Mouse (Mus musculus): Measurements from ENCODE around the gene Gdf11.
A peak's percentile ranks its signal among the peaks of the same experiment; 100 is the strongest.

Gene Gdf11

GRCm38 (mm10) chr10:128919203-128919631 lies 27.7 kb upstream of the Gdf11 start:
- no peak for DNase-seq (ENCODE audit: low spot score)

- no peak for DNase-seq (ENCODE audit: low spot score)
These were observed 26.7 kb upstream of the Gdf11 start for GRCm38 (mm10) chr10:128918246-128918645.

DNA sequence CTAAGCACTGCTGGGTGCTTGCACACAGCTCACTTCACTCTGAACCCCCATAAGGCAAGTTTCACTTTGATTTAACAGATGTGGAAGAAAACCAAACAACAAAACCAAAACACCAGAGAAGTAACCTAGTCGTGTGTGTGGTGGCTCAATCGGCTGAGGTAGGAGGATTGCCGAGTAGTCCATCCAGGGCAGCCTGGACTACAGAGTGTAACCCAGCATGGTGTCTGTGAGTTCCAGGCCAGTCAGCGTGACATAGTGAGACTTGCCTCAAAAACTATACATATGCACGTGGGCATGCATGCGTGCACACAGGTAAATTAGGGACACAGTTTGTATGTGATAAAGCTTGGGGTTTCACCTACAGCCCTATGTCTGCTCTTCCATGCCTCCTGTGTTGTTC lies 25.9 kb upstream of the Gdf11 start:
- no peak for DNase-seq (ENCODE audit: low spot score)

- no peak for DNase-seq (ENCODE audit: low spot score)
These were observed 25.1 kb upstream of the Gdf11 start for GRCm38 (mm10) chr10:128916665-128917064.

DNA sequence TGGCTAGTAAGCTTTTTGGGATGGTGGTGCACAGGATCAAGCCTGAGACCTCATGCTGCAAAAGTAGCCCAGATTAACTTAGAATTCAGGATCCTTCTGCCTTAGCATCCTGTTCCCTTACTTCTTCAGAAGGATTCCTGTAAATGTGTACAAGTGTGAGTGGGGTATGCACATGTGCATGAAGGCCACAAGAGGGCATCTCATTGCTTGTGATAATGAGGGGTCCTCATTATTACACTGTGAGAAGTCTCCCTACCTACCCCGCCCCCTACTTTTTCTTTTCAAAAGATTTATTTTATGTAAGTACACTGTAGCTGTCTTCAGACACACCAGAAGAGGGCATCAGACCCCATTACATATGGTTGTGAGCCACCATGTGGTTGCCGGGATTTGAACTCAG lies 24.0 kb upstream of the Gdf11 start:
- DNase-seq (ENCODE audit: low spot score): no peak

- no peak for DNase-seq (ENCODE audit: low spot score)
These were observed 22.2 kb upstream of the Gdf11 start for GRCm38 (mm10) chr10:128913696-128914095.

- DNase-seq (ENCODE audit: low spot score): peak; percentile 65
These were observed 21.7 kb upstream of the Gdf11 start for GRCm38 (mm10) chr10:128913219-128913618.

- DNase-seq (ENCODE audit: low spot score): no peak
These were observed 21.3 kb upstream of the Gdf11 start for GRCm38 (mm10) chr10:128912791-128913190.

DNA sequence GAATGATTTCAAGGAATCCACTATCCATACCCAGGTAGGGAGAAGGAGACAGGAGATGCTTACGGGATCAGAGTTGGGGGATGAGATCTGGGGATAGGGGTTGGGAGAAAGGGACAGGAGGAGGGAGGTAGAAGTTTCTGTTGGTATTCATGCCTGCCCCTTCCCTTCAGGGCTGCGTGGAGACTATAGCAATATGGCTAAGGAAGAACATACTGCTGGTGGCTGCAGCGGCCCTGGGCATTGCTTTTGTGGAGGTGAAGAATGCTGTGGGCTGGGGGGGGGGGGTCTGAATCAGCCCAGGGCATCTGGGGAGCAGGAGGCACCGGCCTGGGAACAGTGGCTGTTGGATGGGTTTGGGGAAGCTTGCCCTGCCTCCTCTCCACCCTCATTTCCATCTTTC lies 20.8 kb upstream of the Gdf11 start:
- DNase-seq (ENCODE audit: low spot score): no peak

- no peak for DNase-seq (ENCODE audit: low spot score)
These were observed 19.9 kb upstream of the Gdf11 start for GRCm38 (mm10) chr10:128911430-128911829.

GRCm38 (mm10) chr10:128910066-128910841 lies 18.7 kb upstream of the Gdf11 start:
- peak; percentile 55 for DNase-seq (ENCODE audit: low spot score)

DNA sequence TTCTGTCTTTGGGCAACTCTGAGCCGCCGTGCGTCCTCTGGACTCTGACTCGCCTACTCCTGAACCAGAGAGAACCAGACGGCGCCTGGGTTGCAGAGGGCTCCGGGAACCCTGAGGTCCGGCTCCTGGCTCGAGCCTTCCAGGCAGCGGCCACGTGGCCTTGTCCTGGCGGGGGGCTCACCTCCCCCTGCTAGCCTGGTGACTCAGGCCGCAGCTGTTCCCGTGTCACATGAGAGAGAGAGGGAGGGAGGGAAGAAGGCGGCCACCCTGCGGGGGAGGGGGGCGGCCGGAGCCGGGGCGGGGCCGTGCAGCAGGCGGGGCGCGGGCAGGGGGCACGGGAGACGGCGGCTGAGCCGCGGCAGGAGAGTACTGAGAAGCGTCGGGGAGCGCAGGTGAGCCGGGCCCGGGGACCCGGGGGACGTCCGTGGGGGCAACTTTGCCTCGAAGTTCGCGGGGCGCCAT lies 18.1 kb upstream of the Gdf11 start:
- DNase-seq (ENCODE audit: low spot score): peak; percentile 89

DNA sequence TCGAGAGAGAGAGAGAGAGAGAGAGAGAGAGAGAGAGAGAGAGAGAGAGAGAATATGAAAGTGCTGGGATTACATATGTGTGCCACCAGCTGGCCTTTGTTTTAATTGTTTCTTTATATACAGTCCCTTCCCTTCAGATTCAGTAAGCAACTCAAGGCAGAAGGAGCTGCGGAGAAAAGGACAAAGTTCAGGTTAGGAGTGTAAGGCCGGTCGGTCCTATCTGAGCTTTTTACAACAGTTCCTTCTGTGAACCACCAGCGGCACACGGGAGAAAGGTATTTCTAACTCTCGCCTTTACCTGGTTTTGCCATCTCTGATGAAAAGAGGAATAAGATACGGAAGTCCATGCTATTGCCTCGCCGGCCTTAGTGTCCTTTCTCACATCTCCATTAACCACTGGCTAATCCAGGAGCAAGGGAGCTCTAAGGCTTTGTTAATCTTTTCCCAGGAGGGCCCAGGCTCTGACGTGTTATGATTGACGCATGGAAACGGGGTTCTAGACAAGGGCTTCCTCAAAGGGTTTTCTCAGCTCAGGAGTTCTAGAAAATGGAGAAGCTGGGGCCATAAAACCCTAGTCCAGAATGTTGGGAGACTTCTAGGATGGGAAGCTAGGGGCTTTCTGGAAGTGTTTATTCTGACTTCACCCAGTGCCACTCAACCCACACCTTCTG lies 17.4 kb upstream of the Gdf11 start:
- no peak for DNase-seq (ENCODE audit: low spot score)

- DNase-seq (ENCODE audit: low spot score): no peak
These were observed 13.3 kb upstream of the Gdf11 start for GRCm38 (mm10) chr10:128904812-128905211.

DNA sequence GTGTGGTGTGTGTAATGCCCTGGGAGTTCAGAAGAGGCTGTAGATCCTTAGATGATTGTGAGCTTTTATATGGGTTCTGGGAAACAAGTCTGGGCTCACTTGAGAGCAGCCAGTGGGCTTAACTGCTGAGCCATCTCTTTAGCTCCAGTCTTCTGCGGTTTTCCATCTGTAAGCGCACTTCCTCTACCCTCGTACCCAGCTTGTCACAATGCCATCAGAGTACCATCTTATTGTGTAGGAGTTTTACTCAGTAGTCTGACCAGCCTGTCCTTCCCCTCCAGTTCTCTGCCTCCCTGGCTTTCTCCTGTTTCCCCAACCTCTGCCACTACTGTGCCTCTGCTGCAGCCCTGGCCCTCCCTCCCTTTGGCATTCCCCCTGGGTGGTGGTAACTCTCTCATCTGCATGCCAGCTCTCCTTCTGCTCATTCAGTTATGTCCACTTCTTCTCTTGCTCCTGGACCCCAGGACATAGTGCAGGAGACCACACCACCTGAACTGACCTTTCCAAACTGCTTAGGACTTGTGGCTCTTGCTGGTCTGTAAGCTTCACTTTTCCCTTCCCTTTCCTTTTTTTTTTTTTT lies 11.0 kb upstream of the Gdf11 start:
- no peak for DNase-seq (ENCODE audit: low spot score)

DNA sequence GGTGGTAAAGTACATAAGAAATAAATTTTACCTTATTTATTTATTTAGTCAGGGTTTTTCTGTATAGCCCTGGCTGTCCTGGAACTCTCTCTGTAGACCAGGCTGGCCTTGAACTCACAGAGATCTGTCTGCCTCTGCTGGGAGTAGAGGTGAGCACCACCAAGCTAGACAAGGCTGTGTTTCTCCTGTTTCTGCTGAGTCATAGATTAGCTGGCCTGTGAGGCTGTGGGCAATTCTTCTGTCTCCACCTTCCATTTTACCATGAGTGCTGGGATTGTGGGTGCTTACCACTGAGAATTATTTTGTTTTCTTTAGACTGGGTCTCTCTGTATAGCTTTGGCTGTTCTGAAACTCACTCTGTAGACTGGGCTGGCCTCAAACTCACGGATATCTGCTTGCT lies 9.9 kb upstream of the Gdf11 start:
- DNase-seq (ENCODE audit: low spot score): no peak

- DNase-seq (ENCODE audit: low spot score): no peak
These were observed 9.2 kb upstream of the Gdf11 start, which contains the start of gene Cd63 for GRCm38 (mm10) chr10:128900698-128901097. Gene Cd63 (plus strand): TSS chr10:128900989.

DNA sequence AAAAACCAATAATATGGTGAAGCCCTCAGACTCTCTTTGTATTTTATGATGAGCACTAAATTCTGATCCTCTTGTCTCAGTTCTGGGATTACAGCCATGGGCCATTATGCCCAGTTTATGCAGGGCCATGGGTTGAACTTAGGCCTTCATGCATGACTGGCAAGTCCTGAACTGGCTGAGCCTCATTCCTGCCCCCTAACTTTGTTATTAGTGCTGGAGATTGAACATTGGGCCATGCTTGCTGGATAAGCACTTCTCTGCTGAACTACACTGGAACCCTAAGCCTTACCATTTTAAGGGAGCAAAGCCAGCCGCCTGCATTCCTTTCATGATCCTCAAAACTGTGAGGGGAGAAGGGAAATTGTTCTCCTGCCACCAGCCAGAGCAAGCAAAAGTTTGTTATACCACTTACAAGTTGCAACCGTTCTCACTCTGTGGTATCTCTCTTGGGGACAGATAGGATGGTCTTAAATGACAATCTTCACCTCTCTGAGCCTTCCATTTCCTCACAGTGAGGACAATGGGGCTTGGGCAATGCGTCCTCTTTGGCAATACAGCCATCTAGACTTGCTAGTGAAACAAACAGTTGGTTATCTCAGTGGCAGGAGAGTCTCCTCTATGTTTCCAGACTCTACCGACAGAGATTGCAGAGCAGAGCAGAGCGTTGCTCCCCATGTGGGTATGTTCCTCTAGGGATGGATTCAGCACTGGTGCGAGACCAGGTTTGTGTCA lies 8.4 kb upstream of the Gdf11 start:
- DNase-seq (ENCODE audit: low spot score): no peak

DNA sequence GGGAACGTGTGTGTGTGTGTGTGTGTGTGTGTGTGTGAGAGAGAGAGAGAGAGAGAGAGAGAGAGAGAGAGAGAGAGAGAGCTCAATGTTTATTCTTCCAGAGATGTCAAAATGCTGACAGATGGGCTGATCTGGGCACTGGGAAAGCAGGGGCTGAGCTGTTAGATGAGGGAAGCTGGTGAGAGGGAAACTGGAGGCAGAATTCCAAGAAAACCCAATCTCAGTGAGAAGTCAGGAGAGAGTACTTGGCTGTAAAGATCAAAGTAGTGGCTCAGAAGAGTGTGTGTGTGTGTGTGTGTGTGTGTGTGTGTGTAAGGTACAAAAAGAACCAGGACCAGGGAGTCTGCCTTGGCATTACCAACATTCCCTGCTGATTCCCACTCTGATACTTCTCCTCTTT lies 6.0 kb upstream of the Gdf11 start:
- DNase-seq (ENCODE audit: low spot score): no peak

DNA sequence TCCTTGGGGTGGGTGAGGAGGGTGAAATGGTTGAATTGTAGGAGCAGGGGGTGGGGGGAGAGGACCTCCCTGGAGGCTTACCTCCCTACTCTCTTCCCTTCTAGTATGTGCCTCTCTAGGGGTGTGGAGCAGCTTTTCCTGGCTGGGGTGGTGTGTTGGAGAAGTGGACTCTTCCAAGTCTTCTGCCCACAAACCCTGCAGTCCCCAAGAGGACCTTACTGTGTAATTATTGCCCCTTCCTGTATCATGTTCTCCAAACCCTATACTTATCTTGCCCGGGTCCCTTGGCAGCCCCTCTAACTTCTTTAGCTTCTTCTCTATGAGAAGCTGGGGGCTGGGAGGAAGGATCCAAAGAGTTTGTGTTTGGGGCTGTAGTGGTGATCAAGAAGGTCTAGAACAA lies 5.3 kb upstream of the Gdf11 start:
- no peak for DNase-seq (ENCODE audit: low spot score)

DNA sequence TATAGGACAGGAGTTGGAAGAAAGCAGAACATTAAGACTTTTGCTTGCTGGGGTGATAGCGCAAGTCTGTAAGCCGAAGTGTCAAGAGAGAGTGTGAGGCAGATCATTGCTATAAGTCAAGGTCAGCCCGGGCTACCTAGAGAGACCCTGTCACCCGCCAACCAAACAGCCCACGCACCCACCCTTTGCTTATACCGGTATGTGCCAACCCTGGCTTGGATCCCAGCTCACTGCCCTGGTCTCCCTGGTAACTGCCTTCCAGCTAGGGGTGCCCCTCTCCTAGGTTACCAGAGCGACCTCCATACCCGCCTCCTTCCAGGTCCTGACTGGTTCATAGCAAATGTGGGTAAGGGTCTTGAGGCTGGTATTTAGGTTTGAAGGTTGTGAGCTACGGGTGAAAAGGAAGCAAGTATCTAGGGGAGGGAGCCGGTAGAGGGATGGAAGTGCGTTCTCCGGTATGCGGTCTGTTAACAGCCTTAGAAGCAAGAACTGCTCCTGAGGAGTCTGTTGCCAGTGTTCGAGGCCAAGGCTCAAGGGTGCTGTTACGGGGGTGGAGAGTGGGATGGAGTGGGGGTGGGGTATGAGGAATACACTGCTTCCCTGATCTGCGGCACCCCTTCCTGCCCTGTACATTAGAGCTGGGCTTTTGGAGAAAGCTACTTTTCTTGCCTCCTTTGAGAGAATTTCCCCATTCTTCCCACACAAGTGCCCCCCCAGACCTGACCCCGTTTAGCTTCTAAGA lies 4.6 kb upstream of the Gdf11 start:
- peak; percentile 52 for DNase-seq (ENCODE audit: low spot score)

- peak; percentile 27 for DNase-seq (ENCODE audit: low spot score)
These were observed 3.9 kb upstream of the Gdf11 start for GRCm38 (mm10) chr10:128895437-128895836.
